Mouse (Mus musculus): ENCODE results near the gene Vash2. TPM values are rescaled to one million over a fixed set of nuclear protein-coding genes. Genes with fewer than 3 reads are reported as not detected.

Gene Vash2
- total and polyA plus RNA-seq, 3 experiments, result 0.04 to 0.17 (median 0.16) TPM

DNA sequence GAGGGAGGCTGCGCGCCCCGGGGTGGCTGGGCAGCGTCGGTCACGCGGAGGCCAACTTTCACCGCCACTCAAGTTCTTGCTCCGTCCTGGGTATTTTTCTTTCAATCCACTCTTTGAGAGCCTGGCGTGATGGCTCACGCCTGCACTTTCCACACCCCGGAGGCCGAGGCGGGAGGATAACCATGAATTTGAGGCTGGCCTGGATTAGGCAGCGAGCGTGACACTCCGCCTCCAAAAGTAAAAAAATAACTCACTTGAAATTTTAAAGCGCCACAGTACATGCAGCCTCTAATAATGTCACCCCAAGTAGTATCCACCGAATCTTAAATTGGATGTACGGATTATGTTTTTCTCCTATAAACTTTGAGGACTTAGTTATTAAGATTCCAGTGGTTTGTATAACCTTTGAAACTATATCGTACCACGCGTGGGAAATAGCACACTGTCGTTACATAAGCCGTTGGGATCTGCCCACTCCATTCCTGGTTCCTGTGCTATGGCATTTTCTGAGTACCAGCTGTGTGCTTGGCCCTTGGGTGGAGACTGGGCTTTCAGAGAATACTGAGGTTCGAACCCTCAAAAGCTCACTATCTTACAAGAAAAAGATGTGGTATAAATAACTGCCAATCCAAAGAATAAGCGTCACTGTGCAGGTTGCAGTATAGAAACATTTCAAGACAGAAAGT lies 49.9 kb downstream of the Vash2 start:
- H3K27ac ChIP-seq (ENCODE audit: insufficient read depth, low read depth), result peak overlapping the region; percentile 27; the same call in 1 of the 2 replicates
- dilution Hi-C loops (cut with MboI; ENCODE audit: extremely low pct_ligation_motif_present, extremely low pct_unique_long_range_greater_than_20kb, low sequenced_read_pairs), result no loop called here
- TF ChIP-seq ZNF384 (IDR thresholded peaks at IDR 0.05; ENCODE audit: low read depth, low read length) (peak; percentile 67), ZC3H11A (IDR thresholded peaks at IDR 0.05; ENCODE audit: low read depth, low read length) (no peak), HCFC1 (IDR thresholded peaks at IDR 0.05; ENCODE audit: low read depth, low read length) (no peak), RAD21 (IDR thresholded peaks at IDR 0.05; ENCODE audit: low read depth, low read length) (no peak), SIN3A (IDR thresholded peaks at IDR 0.05; ENCODE audit: low read length) (no peak), GABPA (IDR thresholded peaks at IDR 0.05; ENCODE audit: insufficient replicate concordance, low read depth, low read length) (no peak), KAT2A (IDR thresholded peaks at IDR 0.05; ENCODE audit: insufficient replicate concordance, low read length) (no peak), ELF1 (IDR thresholded peaks at IDR 0.05; ENCODE audit: low read depth, low read length) (no peak), POLR2AphosphoS2 (IDR thresholded peaks at IDR 0.05; ENCODE audit: low read depth, low read length) (no peak), MXI1 (IDR thresholded peaks at IDR 0.05; ENCODE audit: low read depth, low read length) (peak; percentile 36; the same call in 1 of the 2 replicates)

GRCm38 (mm10) chr1:190928370-190929009 lies 50.6 kb downstream of the Vash2 start:
- H3K36me3 ChIP-seq (replicated peaks in 1 of 2; ENCODE audit: control insufficient read depth in 1 of 2, insufficient read depth in 1 of 2, low read length in 1 of 2), result peaks cover 3 to 18% of the 10 kb centered on the region in 2 experiments
- peaks cover 3% of the 10 kb centered on the region; the same call in 1 of the 2 replicates for H3K79me2 ChIP-seq (replicated peaks; ENCODE audit: control insufficient read depth, extremely low read depth, insufficient read depth, poor library complexity, severe bottlenecking)
- in situ Hi-C loops (cut with MboI; ENCODE audit: low pct_ligation_motif_present, low pct_unique_long_range_greater_than_20kb, low sequenced_read_pairs) (no loop called here), dilution Hi-C loops (cut with MboI; ENCODE audit: extremely low pct_ligation_motif_present, extremely low pct_unique_long_range_greater_than_20kb, low sequenced_read_pairs) (no loop called here)
- H3K4me2 ChIP-seq (ENCODE audit: insufficient read depth, low read depth, poor library complexity, severe bottlenecking), result no peak overlapping the region
- H3K27ac ChIP-seq (ENCODE audit: insufficient read depth, low read depth), result peak overlapping the region; percentile 77
- H3K27me3 ChIP-seq (replicated peaks), result no peaks in the 10 kb centered on the region
- H3K4me1 ChIP-seq (ENCODE audit: control insufficient read depth in 1 of 2, insufficient read depth in 2 of 2), result peaks cover 0 to 21% of the 10 kb centered on the region in 2 experiments; a peak in 3 of 4 replicates
- H3K4me3 ChIP-seq (replicated peaks in 1 of 3; ENCODE audit: low read depth in 2 of 3, low read length in 2 of 3, poor library complexity in 1 of 3), result peak overlapping the region; percentile 77 to 95 (median 92)
- peak; percentile 99 for DNase-seq (ENCODE audit: extremely low read depth)
- no peaks in the 10 kb centered on the region for H3K9me3 ChIP-seq (replicated peaks; ENCODE audit: low read length)
- peak overlapping the region; percentile 100 for H3K9ac ChIP-seq (ENCODE audit: insufficient read depth, low read depth)
- TF ChIP-seq NELFE (IDR thresholded peaks at IDR 0.05; ENCODE audit: low read depth, low read length) (peak; percentile 93), ZC3H11A (IDR thresholded peaks at IDR 0.05; ENCODE audit: low read depth, low read length) (no peak), ELF1 (IDR thresholded peaks at IDR 0.05; ENCODE audit: low read depth, low read length) (peak; percentile 99), TBP (conservative IDR thresholded peaks at IDR 0.05; ENCODE audit: low read depth, low read length) (peak; percentile 87), BHLHE40 (IDR thresholded peaks at IDR 0.05; ENCODE audit: low read depth, low read length) (no peak), SIN3A (IDR thresholded peaks at IDR 0.05; ENCODE audit: low read length) (peak; percentile 96), NRF1 (IDR thresholded peaks at IDR 0.05; ENCODE audit: low read depth, low read length) (peak; percentile 98), EP300 (IDR thresholded peaks at IDR 0.05; ENCODE audit: low read length) (no peak; the same call in 1 of the 2 replicates), MXI1 (IDR thresholded peaks at IDR 0.05; ENCODE audit: low read depth, low read length) (peak; percentile 74), RCOR1 (conservative IDR thresholded peaks at IDR 0.05; ENCODE audit: low read depth, low read length) (0 out of 2 replicates have a peak, but pooled peaks have one; percentile 21), E2F4 (IDR thresholded peaks at IDR 0.05; ENCODE audit: insufficient replicate concordance, low read depth, low read length) (no peak), UBTF (IDR thresholded peaks at IDR 0.05; ENCODE audit: low read depth, low read length) (peak; percentile 78), USF2 (conservative IDR thresholded peaks at IDR 0.05; ENCODE audit: low read depth, low read length) (no peak), MAX (IDR thresholded peaks at IDR 0.05; ENCODE audit: low read length) (no peak), MEF2A (IDR thresholded peaks at IDR 0.05; ENCODE audit: borderline replicate concordance, low read depth, low read length) (peak; percentile 32; the same call in 1 of the 2 replicates), JUN (IDR thresholded peaks at IDR 0.05; ENCODE audit: insufficient read depth, low read depth, low read length) (no peak), MAZ (IDR thresholded peaks at IDR 0.05; ENCODE audit: low read depth, low read length) (peak; percentile 68; the same call in 1 of the 2 replicates), KAT2A (IDR thresholded peaks at IDR 0.05; ENCODE audit: insufficient replicate concordance, low read length) (peak; percentile 85; the same call in 1 of the 2 replicates), CHD2 (IDR thresholded peaks at IDR 0.05; ENCODE audit: low read length) (no peak), POLR2AphosphoS2 (IDR thresholded peaks at IDR 0.05; ENCODE audit: low read depth, low read length) (peak; percentile 89), POLR2A (IDR thresholded peaks at IDR 0.05; ENCODE audit: low read depth, low read length) (peak; percentile 91), USF1 (IDR thresholded peaks at IDR 0.05; ENCODE audit: low read depth, low read length) (no peak), MYC (IDR thresholded peaks at IDR 0.05; ENCODE audit: low read depth, low read length) (no peak), TCF12 (IDR thresholded peaks at IDR 0.05; ENCODE audit: low read depth, low read length) (peak; percentile 86)

More for the DNA sequence above, 49.9 kb downstream of the Vash2 start:
- Histone ChIP-seq H3K4me2 (ENCODE audit: insufficient read depth, low read depth, poor library complexity, severe bottlenecking) (peak overlapping the region; percentile 72), H3K79me2 (replicated peaks; ENCODE audit: control insufficient read depth, extremely low read depth, insufficient read depth, poor library complexity, severe bottlenecking) (peaks cover 3% of the 10 kb centered on the region; the same call in 1 of the 2 replicates), H3K36me3 (replicated peaks in 1 of 2; ENCODE audit: control insufficient read depth in 1 of 2, insufficient read depth in 1 of 2, low read length in 1 of 2) (peaks cover 8 to 24% of the 10 kb centered on the region in 2 experiments), H3K4me3 (replicated peaks in 1 of 3; ENCODE audit: low read depth in 2 of 3, low read length in 2 of 3, poor library complexity in 1 of 3) (peak overlapping the region; percentile 77 to 95 (median 92)), H3K4me1 (ENCODE audit: control insufficient read depth in 1 of 2, insufficient read depth in 2 of 2) (peaks cover 0 to 21% of the 10 kb centered on the region in 2 experiments; a peak in 3 of 4 replicates), H3K9ac (ENCODE audit: insufficient read depth, low read depth) (peak overlapping the region; percentile 100), H3K9me3 (replicated peaks; ENCODE audit: low read length) (no peaks in the 10 kb centered on the region), H3K27me3 (replicated peaks) (no peaks in the 10 kb centered on the region)
- in situ Hi-C loops (cut with MboI; ENCODE audit: low pct_ligation_motif_present, low pct_unique_long_range_greater_than_20kb, low sequenced_read_pairs), result no loop called here
- DNase-seq (ENCODE audit: extremely low read depth), result peak; percentile 33
